Mouse (Mus musculus) left cerebral cortex, postnatal 25 days (tissue): ENCODE data around the gene Nipal4. TPM values are rescaled to one million over a fixed set of nuclear protein-coding genes. Genes with fewer than 3 reads are reported as not detected.
"Not testable (repeated sequence)": the region's sequence is repeated elsewhere in the genome, so short reads cannot be mapped to it uniquely, and the experiment has no call there.

Source experiments
- DNase-seq, 2 experiments: peaks; one replicate each; pipeline ENCODE4 v3.0.0; 2022; ENCODE audit warnings: low spot score in 2 of 2, mixed read lengths in 1 of 2
- intact Hi-C: fragments of 180-260 bp; cut with DNase I; formaldehyde crosslinking; loops from one replicate; pipeline ENCODE4 v1.15.1; 2025
- total RNA-seq, 2 experiments: library from RNA; stranded (reverse); gene quantifications; 2 replicates each; pipeline ENCODE4 v1.2.3; 2021

Nipal4 gene
- 1 to 10 TPM; 1.6 to 1.9 TPM for total RNA-seq

DNA sequence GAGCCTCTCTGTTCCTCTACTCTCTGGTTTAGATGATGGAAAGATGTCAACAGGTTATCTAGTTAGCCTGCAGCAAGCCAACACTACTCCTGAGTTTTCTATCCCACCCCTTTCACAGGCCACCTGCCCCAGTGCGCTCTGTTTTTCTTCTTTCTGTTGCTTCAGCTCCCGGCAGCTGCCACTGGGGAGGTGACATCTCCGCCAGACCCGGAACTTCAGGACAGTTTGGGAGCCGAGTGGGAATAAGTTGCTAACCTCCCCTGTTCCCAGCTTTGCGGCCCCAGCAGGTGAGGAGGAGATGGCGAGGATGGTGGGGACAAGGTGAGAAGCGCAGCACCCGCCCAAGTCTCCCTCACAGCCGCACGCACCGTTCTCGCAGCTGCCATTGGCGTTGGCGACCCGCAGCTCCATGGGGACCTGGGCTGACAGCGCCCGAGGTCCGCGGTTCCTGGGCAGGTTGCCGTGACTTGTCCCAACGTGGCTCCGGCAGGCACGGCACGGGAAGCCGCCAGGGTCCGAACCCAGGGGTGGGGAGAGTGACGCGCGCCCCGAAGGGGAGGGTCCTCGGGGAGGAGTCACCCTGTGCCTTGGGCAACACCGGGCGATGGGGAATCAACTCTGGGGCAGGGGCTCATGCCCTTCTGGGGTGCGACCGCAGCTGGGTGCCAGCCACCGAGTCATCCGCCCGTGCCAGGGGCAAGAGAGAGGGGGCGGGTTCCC, at the start of gene Nipal4:
Nipal4 (minus strand) TSS at position 643 of the 720 bp plus-strand sequence.
- intact Hi-C loops, result no loop called here
- peak in 1 of 2 experiments; percentile 20 for DNase-seq

DNA sequence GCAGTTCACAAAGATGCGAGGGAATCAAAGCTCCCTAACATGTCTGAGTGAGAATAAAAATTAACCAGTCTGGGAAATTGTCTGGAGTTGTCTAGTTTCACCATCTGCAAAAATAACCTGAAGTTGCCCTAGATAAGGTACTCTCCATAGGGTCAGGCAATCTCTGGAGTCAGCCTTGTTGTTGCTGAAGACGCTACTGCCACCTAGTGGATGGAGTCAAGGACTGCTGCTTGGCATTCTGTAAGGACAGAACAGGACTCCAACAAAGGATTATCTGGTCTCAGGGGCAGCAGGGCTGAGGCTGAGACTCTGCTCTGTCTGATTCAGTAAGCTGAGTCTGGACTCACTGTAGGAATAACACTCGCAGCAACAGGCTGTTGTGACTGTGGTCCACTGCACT, 49.0 kb upstream of the Nipal4 start:
- intact Hi-C loops, result loop anchor here (2.0 kb wide), 2 partner anchors 159 to 271 kb away; partner anchors contain the start of gene Lsm11
- peak; percentile 64 to 85 for DNase-seq

DNA sequence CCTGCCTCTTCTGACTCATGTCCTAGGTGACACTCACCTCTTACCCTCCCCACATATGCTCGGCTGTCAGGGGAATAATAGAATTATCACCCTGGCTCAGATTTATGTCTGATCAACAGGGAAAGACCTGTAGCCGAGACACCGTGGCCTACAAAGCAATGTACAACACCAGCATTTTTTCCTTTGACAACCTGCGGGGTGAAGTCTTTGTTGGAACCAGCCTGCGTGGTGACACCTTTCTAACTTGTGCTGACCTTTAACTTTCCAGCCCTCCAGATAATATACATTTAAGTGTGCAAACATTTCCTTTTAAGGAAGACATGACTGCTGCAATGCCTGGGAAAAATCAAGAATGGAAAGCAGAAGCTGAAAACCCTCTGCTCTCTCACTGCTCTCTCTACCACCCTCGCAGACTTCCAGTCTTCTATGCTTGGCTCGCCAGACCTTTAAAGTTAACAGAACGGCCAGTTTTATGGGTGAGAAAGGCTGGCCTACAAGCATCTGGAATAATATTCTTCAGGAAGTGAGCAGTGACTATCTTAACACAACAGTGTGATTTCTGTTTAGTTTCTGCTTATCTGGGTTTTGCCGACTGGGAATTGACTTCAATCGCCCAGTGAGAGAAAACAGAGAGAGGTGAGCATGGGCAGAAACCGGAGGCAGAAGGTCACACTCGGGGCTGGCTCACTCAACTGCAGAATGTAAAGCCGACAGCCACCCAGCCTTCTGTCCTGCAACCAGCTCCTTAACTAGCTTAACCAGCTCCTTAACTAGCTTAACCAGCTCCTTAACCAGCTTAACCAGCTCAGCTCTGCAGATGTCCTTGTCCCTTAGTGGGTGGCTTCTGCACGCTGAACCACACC, 48.3 kb upstream of the Nipal4 start:
- intact Hi-C loops, result loop anchor here (2.0 kb wide), 2 partner anchors 158 to 270 kb away; partner anchors contain the start of gene Lsm11
- DNase-seq, result no peak

DNA sequence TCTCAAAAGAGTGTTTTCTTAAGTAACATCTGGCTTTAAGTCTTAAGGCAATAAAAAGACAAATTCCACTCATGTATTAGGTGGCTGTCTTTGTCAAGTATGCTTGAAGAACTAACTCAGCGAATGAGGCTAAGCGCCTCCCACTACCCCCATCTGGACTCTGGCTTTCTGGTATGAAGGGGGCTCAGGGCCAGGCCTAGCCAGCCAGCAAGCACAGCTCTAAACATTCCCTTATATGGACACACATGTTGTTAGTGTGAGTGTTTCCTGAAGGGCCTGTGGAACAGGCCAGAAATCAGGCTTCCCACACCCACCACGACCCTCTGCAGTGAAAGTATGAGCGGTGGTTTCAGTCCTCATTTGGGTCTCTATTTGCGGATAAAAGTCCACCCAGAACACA, 47.5 kb upstream of the Nipal4 start:
- DNase-seq, result no peak
- intact Hi-C loops, result loop anchor here (2.0 kb wide), 2 partner anchors 157 to 269 kb away; partner anchors contain the start of gene Lsm11

DNA sequence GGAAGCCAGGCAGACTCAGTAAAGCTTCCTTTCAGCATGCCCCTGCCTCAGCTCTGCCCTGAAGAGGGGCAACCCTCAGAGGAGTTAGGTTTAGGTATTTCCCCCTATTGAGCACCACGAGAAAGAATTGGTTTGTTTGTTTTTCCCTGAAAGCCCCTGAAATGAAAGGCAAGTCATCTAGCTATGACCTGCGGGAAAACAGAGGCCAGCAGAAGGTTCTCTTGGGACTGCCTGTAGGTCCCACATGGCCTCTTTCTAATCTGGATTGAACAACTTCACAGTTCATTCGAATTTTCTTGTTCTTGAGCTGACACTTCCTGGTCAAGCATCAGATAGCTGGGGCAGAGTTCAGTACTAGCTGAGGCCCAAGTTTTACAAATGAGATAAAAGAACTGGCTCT, 45.5 kb upstream of the Nipal4 start:
- DNase-seq, result no peak
- intact Hi-C loops, result no loop called here

DNA sequence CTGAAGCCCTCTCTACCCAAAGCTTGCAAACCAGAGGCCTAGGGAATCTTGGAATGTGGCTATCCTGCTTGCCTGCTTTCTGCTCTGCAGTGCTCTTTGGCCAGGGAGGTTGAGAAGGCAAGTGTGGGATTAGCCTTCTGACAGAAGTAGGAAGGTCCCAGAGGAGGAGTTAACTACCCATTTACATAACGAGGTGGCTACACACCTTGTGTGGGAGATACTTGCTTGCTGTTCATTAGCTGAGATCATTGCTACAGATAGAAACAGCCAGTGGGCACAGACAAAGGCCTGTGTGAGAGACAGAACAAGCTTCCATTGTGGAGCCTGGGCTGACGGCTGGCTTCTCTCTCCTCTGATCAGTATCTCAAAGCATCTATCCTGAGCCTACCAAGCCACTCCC, 43.6 kb upstream of the Nipal4 start:
- no peak for DNase-seq

DNA sequence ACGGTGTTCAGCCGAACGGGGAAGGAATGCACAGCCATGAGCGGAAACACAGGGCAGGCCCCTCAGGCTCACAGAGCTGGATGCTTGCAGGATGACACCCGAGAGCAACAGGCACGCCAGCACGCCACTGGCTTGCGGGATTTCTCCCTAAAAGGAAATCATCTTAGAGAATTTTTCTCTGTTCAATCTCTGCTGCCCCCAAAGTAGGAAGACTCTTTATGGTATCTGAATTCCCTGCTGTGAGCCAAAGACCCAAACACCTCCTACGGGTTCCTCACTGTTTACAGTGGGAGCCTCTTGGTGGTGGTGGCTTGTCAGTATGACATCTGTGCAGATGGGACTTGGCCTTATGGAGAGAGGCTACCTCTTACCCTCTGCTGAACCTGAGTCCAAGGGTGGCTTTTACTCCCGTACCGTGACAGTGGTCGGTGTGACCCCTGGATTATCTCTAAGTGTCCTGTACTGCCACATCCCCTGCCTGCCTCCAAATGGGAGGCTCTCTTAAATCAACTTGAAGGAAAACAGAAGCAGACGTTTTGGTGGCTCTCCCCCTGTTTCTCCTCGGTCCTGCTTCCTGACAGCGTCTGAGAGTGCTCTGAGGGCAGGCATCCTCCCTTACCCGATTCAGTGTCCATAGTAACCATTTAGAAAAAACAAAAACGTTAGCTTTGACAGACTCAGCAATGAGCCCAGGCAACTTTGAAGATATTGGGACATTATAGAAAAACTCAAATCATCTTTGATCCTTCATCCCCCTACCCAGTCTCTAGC, 39.5 kb upstream of the Nipal4 start:
- DNase-seq, result peak in 1 of 2 experiments; percentile 67
- intact Hi-C loops, result no loop called here

More for the DNA sequence above, 43.6 kb upstream of the Nipal4 start:
- intact Hi-C loops, result no loop called here

DNA sequence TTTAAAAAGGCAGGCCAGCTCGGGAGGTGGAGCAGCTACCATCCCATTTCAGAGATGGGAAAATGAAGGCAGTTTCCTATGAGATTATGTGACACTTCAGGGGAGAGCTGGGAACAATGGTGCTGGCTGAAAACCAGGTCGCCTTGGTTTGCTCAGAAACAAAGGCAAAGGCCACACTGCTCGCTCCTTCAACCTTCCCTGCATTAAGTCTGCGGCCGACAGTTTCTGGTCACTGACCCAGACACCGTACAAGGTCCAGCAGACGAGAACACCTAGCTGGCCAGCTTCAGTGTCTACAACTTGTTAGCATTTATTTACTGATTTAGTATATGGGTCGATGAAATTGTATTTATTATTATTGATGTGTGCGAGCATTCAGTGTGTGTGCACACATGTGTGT, 38.5 kb upstream of the Nipal4 start:
- intact Hi-C loops, result no loop called here
- DNase-seq, result no peak

DNA sequence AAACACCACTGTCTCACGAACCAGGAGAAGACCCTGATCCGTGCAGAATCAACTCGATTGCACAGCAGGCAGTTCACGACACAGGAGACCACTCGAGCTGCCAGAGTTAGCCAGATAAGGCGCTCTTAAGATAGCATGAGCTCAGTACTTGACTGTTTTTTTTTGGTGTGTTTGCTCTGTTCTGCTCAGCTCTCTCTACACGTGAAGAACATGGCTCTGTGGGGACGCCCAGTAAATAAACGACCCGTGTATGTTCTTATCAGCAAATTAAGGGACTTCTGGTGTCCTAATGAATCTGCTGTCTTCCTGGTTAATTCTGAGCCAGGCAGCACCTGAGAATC, 36.2 kb upstream of the Nipal4 start:
- intact Hi-C loops, result loop anchor here (1.0 kb wide), 1 partner anchor 258 kb away; the partner anchor contains the start of gene Lsm11
- DNase-seq, result no peak

DNA sequence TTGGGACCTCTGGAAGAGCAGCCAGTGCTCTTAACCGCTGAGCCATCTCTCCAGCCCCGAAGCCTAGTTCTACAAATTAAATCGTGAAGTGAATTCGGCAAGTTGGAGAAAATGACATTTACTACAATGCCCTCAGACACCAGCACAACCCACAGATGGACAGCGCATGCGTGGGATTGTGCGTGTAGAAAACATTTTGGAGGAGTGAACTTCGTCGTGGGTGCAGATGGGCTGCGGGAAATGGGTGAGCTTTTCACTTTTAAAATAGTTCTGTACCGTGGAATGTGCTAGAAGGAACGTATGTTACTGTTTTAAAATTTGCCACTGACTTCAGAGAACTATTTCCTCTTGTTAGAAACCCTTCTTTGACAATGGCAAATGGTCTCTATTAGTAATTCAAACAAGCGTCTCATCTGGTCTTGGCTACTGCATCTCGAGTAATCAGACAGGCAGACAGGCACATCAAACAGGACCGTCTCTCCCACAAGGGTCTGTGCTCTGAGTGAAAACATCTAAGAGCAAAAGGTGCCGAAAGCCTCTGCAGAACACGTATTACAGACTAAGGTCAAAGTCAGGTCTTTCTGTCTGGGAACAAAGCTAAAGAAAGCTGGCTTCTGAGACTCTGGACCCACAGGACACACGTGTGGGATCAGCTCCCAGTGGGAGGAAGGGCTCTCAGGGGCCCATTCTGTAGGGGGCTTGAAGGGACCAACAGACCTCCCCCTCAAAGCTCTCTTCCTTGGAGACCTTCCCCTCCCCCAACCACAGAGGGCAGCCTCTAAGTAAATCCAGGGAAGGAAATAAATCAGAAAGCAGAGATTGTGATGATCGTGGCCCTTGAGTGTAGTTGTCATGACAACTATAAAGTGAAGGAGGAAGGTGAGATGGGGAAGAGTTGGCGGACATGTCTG, 35.6 kb upstream of the Nipal4 start:
- intact Hi-C loops, result loop anchor here (1.0 to 2.0 kb wide), 3 partner anchors 67 to 258 kb away; partner anchors contain the start of gene Lsm11
- peak; percentile 66 to 93 for DNase-seq

DNA sequence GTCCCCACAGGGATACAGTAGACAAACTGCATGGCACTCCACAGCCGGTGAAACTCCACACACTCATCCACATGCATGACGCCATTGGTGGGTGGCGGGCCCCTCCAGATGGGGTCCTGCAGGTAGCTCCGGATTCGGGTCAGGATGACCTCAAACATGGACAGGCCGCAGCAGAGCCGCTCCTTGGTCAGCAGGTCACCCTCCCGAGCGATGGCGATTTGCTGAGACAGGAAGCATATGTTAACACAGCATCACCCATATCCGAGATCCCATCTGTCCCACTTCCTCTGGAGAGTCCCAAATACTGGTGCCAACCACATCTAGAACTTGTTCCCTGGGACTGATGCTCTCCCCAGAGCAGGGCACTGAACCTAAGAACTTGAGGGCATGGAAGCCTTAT, 34.4 kb upstream of the Nipal4 start:
- intact Hi-C loops, result loop anchor here (1.0 to 2.0 kb wide), 2 partner anchors 66 to 253 kb away; no protein-coding TSS in a partner anchor
- no peak for DNase-seq

DNA sequence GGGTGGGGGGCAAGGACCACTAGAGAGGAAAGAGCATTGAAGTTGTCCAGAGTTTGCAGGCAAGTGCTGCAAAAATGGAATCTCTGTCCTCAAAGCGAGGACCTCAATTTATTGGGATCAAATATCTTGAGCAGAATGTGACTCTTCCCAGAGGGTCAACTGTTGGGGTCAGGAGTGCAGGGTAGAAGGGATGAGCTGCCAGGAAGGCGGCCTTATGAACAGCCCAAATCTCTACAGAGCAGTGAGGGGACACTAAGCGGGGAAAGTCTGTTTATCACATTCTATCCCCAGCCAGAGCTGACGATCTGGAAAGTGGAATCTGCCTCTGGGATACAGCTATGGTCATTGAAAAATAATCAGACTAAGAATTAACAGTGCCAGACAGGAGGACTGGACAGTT, 27.9 kb upstream of the Nipal4 start:
- no peak for DNase-seq

DNA sequence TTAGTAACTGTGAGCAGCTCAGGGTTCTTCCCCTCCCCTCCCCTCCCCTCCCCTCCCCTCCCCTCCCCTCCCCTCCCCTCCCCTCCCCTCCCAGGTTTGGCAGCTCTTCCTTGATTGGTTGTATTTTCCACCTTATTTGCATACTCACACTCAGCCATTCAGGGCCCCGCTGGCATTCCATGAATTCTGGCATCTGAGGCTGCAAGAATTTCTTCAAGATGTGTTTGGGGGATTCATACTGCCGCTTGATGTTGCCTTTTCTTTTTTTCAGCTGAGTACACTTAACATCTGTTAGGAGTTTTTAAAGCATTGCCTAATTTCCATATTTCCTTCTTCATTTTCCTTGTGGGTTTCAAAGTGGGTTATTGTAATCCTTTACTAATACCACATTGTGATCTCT, 22.0 kb upstream of the Nipal4 start:
- peak in 1 of 2 experiments; percentile 30 for DNase-seq
- intact Hi-C loops, result no loop called here

More for the DNA sequence above, 27.9 kb upstream of the Nipal4 start:
- intact Hi-C loops, result no loop called here

DNA sequence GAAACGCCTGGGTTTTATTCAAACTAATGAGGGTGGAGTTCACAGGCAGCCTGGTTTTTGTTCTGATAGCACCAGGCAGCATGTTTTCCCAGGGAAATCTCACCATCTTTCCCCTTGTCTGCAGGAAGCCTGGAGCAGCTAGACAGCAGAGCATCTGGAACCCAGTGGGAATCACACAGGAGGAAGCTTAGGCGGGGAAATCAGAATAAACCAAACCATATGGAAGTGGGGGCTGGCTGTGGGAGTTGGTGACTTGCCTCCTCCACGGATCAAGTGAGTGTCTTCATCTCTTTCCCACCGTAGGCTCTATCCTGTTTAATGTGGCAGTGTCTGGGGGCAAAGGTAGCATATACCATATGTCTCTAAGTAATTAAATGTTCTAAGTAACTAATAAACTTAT, 19.2 kb upstream of the Nipal4 start:
- intact Hi-C loops, result no loop called here
- peak; percentile 45 to 77 for DNase-seq

DNA sequence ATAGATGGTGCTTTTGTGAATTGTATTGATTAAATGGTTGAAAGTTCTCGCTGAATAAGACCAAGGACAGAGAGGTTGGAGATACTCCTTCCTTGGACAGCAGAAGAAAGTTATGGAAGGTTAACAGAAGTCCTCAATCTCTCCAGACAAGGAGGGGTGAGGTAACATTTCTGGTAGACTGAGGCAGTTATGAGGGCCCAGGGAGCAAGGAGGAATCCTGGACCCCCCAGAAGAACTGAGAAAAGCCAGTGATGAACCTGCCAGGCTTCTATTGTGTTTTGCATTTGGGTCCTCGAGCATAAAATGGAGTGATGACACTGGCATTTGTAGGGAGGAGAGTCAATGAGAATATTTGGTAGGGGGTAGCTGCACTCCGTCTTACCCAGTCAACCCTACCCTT, 18.6 kb upstream of the Nipal4 start:
- intact Hi-C loops, result no loop called here
- DNase-seq, result no peak

DNA sequence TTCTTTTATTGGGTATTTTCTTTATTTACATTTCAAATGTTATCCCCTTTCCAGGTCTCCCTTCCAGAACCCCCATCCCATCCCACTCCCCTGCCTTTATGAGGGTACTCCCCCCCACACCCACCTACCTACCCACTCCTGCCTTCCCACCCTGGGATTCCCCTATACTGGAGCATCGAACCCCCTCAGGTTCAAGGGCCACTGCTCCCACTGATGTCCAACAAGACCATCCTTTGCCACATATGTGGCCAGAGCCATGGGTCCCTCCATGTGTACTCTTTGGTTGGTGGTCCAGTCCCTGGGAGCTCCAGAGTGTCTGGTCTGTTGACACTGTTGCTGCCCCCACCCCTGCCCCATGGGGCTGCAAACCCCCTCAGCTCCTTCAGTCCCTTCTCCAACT, 15.7 kb upstream of the Nipal4 start:
- DNase-seq, intact Hi-C loops: not testable (repeated sequence)

DNA sequence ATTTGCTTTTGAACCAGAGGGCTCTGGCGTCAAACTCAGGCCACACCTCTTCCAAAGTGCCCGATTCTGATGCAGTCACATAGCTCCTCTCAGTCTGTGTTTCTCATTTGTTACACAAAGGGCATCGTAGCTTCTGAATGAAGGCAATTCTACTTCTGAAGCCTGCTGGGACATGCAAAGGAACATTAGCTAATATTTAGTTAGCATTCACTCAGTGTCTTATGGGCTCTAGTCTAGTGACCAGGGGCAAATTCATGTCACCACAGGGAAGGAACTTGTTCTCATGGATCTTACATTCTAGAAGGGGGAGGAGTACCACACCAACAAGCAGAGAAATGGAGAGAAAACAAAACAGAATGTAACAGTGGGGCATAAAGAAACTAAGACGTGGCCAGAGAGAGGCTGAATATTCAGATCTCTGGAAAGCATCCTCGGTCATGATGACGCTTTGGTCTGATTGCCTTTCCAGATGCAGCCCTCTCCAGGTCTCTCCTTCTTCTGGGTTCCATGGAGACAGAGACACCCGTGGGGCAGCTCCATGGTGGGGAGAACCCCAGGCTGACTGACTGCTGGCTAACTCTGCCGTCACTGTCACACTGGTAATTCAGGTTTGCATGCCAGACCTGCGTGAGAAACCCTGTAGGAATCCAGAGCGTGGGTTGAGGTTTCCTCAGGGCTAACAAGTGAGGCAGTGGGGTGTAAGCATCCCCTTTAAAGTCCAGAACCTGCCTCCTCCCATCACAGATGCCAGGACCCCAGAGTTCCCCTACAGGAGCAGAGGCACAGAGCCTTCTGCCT, 11.1 kb upstream of the Nipal4 start:
- no peak for DNase-seq
- intact Hi-C loops, result no loop called here

DNA sequence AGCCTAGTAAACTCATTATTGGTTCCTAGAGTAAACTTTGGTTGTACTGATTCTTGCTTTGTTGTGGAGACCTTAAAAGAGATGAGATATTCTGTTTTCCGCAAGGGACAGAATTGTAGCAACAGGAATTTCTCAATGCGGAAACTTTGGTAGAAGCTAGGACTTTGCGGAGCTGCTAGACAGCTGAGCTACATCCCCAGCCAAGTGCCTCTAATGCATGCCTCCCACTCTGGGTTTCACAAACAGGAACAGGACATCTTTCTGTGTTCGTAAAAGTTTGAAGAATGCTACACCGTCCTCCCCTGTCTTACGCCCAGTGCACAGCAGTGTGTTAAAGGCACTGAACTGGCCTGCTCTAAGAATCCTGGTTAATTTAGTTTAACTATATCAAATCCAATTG, 9.8 kb upstream of the Nipal4 start:
- intact Hi-C loops, result no loop called here

More for the DNA sequence above, 9.8 kb upstream of the Nipal4 start:
- DNase-seq, result peak in 1 of 2 experiments; percentile 33
